Mouse (Mus musculus) spleen, embryonic (tissue): ENCODE data around the gene Zfp992.
"Not testable (repeated sequence)": the region's sequence is repeated elsewhere in the genome, so short reads cannot be mapped to it uniquely, and the experiment has no call there.

Source experiments
- CTCF ChIA-PET: fragments of 350-600 bp; sonication (Branson Sonifier 250); formaldehyde crosslinking; loops from one replicate; lab custom pipeline; 2022; lab: Charles Lee

Zfp992 gene

GRCm38 (mm10) chr4:146517150-146517549 is 68.3 kb downstream of the Zfp992 start:
- CTCF ChIA-PET, result not testable (repeated sequence)
